Mouse (Mus musculus) kidney, adult 9 months (tissue): ENCODE measurements around the gene Zcchc9.

Experiments used
- DNase-seq: peaks from one replicate; pipeline ENCODE4 v3.0.0; 2022

Gene Zcchc9

GRCm38 (mm10) chr13:91807155-91807839 lies at the start of gene Zcchc9:
Gene Zcchc9 (minus strand): TSS chr13:91807705.
- peak; percentile 90 for DNase-seq

DNA sequence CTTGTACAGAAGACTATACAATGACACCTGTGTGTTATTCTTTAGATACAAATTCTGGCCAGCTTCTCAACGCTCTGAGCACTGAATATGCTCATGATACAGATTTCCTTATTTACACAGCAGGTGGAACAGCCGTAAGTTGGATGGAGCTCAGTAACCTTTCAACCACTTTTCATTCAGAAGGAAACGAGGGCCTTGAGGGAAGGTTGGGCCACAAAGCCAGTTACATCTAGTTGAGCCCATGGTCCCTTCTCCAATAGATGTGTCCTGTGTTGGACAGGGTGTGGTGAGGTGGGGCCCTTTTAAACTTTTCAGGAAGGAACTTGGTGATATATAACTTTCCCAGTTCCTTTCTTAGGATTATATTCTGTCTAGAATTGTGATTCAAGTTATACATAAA lies 46.9 kb upstream of the Zcchc9 start:
- no peak for DNase-seq

GRCm38 (mm10) chr13:91827876-91828275 lies 20.4 kb upstream of the Zcchc9 start:
- DNase-seq: no peak

DNA sequence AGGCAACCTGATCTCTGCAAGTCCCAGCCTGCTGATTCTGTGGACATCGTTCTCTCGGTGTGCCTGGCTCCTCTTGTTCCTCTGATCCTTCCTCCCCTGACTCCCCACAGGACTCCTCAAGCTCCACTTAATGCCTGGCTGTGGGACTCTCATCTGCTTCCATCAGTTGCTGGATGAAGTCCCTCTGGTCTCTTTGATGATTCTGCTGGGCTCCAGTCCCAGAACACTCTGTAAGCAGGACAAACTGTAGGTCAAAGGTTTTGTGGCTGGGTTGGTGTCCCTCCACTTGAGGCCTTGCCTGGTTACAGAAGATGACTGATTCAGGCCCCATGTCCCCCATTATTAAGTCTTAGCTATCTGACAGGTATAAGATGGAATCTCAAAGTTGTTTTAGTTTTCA lies 18.6 kb upstream of the Zcchc9 start:
- no peak for DNase-seq

- no peak for DNase-seq
Observed at GRCm38 (mm10) chr13:91824845-91825550, 17.5 kb upstream of the Zcchc9 start.

- DNase-seq: no peak
Observed at GRCm38 (mm10) chr13:91823735-91824134, 16.2 kb upstream of the Zcchc9 start.

GRCm38 (mm10) chr13:91814670-91815069 lies 7.2 kb upstream of the Zcchc9 start:
- no peak for DNase-seq

GRCm38 (mm10) chr13:91809476-91809875 lies 2.0 kb upstream of the Zcchc9 start:
- no peak for DNase-seq

DNA sequence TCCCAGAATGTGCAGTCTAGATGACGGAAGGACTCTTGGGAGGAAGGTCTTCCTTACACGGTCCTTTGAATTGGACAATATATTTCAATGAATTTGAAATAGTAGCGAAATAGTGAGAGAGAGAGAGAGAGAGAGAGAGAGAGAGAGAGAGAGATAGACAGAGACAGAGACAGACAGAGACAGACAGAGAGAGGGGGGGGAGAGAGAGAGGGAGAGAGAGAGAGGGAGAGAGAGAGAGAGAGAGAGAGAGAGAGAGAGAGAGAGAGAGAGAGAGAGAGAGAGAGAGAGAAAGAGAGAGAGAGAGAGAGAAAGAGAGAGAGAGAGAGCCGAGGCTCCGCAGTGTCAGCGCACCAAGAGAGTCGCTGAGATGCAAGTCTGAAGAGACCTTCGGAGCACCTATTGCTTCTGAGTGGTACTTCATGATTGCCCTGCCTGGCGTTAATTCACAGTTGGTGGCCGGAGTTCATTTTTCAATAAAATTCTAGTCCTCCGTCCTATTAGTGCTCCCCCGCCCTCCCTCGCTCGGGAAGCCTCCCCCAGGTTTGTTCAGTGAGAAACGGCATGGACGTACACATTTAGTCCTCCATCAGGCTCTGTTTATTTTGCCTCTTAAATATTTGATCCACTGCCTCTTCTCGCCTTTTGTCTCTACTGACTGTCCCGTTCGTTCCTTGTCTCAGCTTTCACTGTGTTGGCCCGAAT lies 520 bp upstream of the Zcchc9 start:
- no peak for DNase-seq

DNA sequence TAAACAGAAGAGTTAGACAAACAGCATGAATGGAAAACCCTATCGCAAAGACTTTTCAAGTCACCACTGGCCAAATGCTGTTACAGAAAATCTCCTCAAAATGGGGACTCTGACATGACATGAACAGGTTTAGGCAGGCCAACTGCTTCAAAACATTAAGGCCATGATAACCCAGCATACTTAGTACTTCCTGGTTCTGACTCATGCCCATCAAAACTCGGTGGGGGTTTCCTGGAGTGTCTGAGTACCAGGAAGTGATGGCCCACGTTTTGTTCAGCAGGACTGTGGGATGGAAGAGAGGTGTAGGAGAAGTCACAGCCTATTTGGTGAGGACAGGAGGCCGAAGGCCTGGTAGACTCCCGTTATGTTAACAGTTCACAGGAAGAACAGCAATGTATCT lies 5.8 kb downstream of the Zcchc9 start:
- no peak for DNase-seq

- no peak for DNase-seq
Observed at GRCm38 (mm10) chr13:91797442-91797841, 10.1 kb downstream of the Zcchc9 start.

- peak; percentile 73 for DNase-seq
Observed at GRCm38 (mm10) chr13:91796916-91797315, 10.6 kb downstream of the Zcchc9 start.

- DNase-seq: no peak
Observed at GRCm38 (mm10) chr13:91796003-91796402, 11.5 kb downstream of the Zcchc9 start.

GRCm38 (mm10) chr13:91795593-91795992 lies 11.9 kb downstream of the Zcchc9 start:
- DNase-seq: no peak

DNA sequence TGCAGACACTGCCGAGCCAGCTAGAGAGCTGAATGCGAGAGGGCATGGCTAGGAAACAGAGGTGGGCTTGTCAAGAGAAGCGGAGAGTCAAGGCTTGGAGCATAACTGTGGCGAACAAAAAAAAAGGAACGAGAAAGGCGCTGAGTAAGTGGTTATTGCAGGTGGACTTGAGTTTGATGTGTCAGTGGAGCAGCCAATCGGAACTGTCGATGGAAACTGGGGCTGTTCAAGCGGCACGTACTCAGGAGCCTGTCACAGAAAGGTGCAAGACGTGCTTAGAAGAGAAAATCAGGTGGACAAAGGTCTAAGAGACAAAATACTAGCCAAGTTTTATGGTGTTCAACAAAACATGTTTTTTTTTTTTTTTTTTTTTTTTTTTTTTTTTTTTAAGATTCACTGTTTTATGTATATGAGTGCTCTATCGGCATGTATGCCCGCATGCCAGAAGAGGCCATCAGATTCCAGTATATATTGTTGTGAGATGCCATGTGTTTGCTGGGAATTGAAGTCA lies 12.5 kb downstream of the Zcchc9 start:
- peak; percentile 83 for DNase-seq

DNA sequence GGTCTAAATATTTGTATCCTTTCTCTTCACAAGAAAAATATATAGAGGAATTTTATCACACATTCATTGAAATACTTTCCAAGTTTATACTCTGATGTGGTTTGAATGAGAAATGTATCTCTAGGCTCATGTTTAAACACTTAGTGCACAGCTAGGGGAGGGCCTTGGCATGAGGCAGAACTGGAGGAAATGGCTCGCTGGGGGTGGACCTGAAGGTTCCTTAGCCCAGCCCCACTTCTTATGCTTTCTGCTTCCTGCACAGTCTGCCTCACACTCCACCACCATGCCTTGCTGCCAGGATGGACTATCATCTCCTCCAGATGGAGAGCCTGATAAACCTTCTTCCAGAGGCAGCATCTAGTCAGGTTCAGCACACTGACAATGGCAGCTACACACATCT lies 15.5 kb downstream of the Zcchc9 start:
- no peak for DNase-seq

- DNase-seq: no peak
Observed at GRCm38 (mm10) chr13:91779892-91780291, 27.6 kb downstream of the Zcchc9 start.

DNA sequence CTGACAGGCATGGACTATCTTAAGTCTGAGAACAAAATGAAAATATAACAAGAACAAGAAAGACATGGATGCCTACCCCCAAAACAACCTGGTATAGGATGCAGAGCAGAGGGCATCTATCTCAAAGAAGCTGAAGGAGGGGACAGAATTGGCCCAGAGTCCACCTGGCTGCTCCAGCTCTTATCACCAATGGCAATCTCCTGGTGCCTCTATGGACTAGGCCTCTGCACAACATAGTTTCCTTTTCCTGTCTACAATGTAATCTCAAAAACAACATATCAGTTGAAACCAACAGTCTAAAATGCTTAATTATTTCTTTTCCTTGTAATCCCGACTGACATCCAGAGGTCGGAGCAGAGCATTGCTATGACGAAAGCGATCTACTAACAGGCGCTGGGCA lies 29.4 kb downstream of the Zcchc9 start:
- no peak for DNase-seq

DNA sequence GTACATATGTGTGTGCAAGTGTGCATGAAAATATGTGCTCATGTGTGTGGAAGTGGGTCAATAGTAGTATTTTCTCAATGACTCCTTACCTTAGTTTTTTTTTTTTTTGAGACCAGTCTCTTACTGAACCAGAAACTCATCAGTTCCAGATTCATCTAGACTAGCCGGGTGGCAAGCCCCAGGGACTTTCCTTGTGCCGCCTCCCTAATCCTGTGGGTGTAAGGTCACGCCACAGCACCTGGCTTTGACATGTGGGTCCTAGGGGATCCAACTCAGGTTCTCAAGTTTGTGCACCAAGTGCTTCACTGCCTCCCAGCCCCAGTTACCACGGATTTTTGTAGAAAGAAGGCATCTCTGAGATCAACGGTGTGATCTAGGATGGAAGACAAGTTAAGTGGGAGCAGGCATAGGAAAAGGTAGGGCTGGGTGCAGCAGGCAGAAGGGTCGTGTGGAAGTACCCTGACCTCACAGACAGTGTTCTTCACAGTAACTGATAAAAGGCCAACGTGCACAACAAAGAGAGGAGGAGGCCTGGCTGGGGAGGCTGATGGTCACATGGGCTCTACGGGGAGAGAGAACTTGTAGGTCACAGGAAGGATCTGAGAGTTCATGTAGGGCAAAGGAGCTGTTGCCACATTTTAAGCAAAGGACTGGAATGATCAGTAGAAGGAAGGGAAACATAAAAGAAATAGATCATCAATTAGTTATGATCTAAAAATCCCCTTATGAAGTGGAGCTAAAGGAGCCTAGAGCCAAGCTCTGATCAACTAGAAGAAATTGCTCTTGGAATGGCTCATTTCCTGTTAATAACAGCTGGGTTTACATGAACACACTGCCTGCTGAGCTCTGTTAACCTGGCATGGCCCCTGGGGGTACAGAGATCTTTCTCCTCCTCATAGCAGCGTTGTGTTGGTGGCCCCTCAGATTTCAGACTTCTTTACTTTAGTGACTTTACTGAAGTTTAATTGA lies 38.5 kb downstream of the Zcchc9 start:
- no peak for DNase-seq

- DNase-seq: no peak
Observed at GRCm38 (mm10) chr13:91765627-91766026, 41.9 kb downstream of the Zcchc9 start.

- peak; percentile 47 for DNase-seq
Observed at GRCm38 (mm10) chr13:91763654-91764053, 43.9 kb downstream of the Zcchc9 start.

GRCm38 (mm10) chr13:91761654-91762445 lies 45.7 kb downstream of the Zcchc9 start:
- peak; percentile 85 for DNase-seq
